Mouse (Mus musculus) kidney, postnatal 0 days (tissue): Measurements from ENCODE around the gene Cxadr. TPM values are rescaled to one million over a fixed set of nuclear protein-coding genes. Genes with fewer than 3 reads are reported as not detected.
"Not testable (repeated sequence)": the region's sequence is repeated elsewhere in the genome, so short reads cannot be mapped to it uniquely, and the experiment has no call there.

Experiments
- ATAC-seq: fragments of 200-750 bp; cut with Nextera tagmentation; replicated peaks from 2 replicates; pipeline ENCODE4 v1.8.0; 2017; ENCODE audit warnings: low read depth, moderate number of reproducible peaks, moderate TSS enrichment, moderate library complexity; ENCODE audit not compliant: low FRiP score
- DNase-seq: peaks from one replicate; pipeline ENCODE4 v3.0.0-alpha.2; 2016; ENCODE audit warnings: low spot score
- H3K27ac ChIP-seq: fragments of 300-500 bp; sonication (generic); 2 replicates; pipeline ENCODE4 v1.5.1; 2014; ENCODE audit warnings: mild to moderate bottlenecking
- H3K27me3 ChIP-seq: fragments of 300-500 bp; sonication (generic); 2 replicates; pipeline ENCODE4 v1.6.1; 2014; ENCODE audit warnings: low read length, mixed read lengths; ENCODE audit not compliant: insufficient read depth
- H3K36me3 ChIP-seq: fragments of 300-500 bp; sonication (generic); 2 replicates; pipeline ENCODE4 v1.6.1; 2014; ENCODE audit warnings: low read length, mixed read lengths; ENCODE audit not compliant: insufficient read depth
- H3K4me1 ChIP-seq: fragments of 300-500 bp; sonication (generic); replicated peaks from 2 replicates; pipeline ENCODE4 v1.6.1; 2014; ENCODE audit warnings: antibody characterized with exemption, low read length, mixed read lengths; ENCODE audit not compliant: insufficient read depth
- H3K4me2 ChIP-seq: fragments of 300-500 bp; sonication (generic); 2 replicates; pipeline ENCODE4 v1.6.1; 2014; ENCODE audit warnings: mild to moderate bottlenecking, low read length, moderate library complexity, mixed read lengths
- H3K4me3 ChIP-seq: fragments of 300-500 bp; sonication (generic); replicated peaks from 2 replicates; pipeline ENCODE4 v1.5.1; 2014; ENCODE audit warnings: low read depth, low read length
- H3K9ac ChIP-seq: fragments of 300-500 bp; sonication (generic); 2 replicates; pipeline ENCODE4 v1.6.1; 2014; ENCODE audit warnings: low read depth, low read length
- H3K9me3 ChIP-seq: fragments of 300-500 bp; sonication (generic); replicated peaks from 2 replicates; pipeline ENCODE4 v1.6.1; 2016; ENCODE audit warnings: low read length, inconsistent platforms, mixed read lengths
- CTCF ChIP-seq: IDR thresholded peaks from 2 replicates; pipeline ENCODE4 v1.5.1; 2016; ENCODE audit warnings: antibody characterized with exemption, low read depth, mild to moderate bottlenecking, moderate library complexity
- WGBS: fragments of 180-500 bp; shearing (Covaris S2); extraction: QIAGEN DNeasy Blood & Tissue Kit; methylation state at CpG from one replicate; pipeline ENCODE4 v1.1.7; 2014; 5-methylcytosine and 5-hydroxymethylcytosine counted together
- polyA plus RNA-seq: library from polyadenylated mRNA; unstranded; fragments of >200 nt; fragmentation: Nextera tagmentation; extraction: Ambion mirVana; gene quantifications from 2 replicates; pipeline ENCODE4 v1.2.1, GENCODE M21; 2015

Cxadr gene
- polyA plus RNA-seq, 1 experiment from 2014 or later: 33.2 TPM

GRCm38 (mm10) chr16:78343792-78344191, 42.5 kb downstream of the Cxadr start:
- H3K27ac ChIP-seq: no peak overlapping the region
- no peak for ATAC-seq
- H3K9me3 ChIP-seq: no peaks in the 10 kb centered on the region
- H3K4me2 ChIP-seq: no peak overlapping the region
- no peak overlapping the region for H3K9ac ChIP-seq
- no peaks in the 10 kb centered on the region for H3K27me3 ChIP-seq
- TF ChIP-seq CTCF: no peak
- no peaks in the 10 kb centered on the region for H3K36me3 ChIP-seq
- DNase-seq: peak; percentile 81
- 42% methylated on average over 6 of the region's 6 CpGs for WGBS
- H3K4me3 ChIP-seq: no peak overlapping the region
- no peaks in the 10 kb centered on the region for H3K4me1 ChIP-seq

GRCm38 (mm10) chr16:78346662-78347327, 45.5 kb downstream of the Cxadr start:
- no peaks in the 10 kb centered on the region for H3K27me3 ChIP-seq
- H3K36me3 ChIP-seq: 0 out of 2 replicates have a peak, but pooled peaks cover 5% of the 10 kb centered on the region
- H3K4me2 ChIP-seq: no peak overlapping the region
- H3K4me1 ChIP-seq: no peaks in the 10 kb centered on the region
- DNase-seq (peak; percentile 68), ATAC-seq (peak; percentile 75)
- no peak overlapping the region for H3K27ac ChIP-seq
- 57% methylated on average over 2 of the region's 2 CpGs for WGBS
- no peak overlapping the region for H3K4me3 ChIP-seq
- peak; percentile 56 for TF ChIP-seq CTCF
- no peaks in the 10 kb centered on the region for H3K9me3 ChIP-seq
- H3K9ac ChIP-seq: no peak overlapping the region

- Histone ChIP-seq H3K4me3 (no peak overlapping the region), H3K9me3 (no peaks in the 10 kb centered on the region), H3K36me3 (0 out of 2 replicates have a peak, but pooled peaks cover 5% of the 10 kb centered on the region), H3K4me2 (no peak overlapping the region), H3K9ac (no peak overlapping the region), H3K4me1 (no peaks in the 10 kb centered on the region), H3K27me3 (no peaks in the 10 kb centered on the region), H3K27ac (no peak overlapping the region)
- no peak for TF ChIP-seq CTCF
- peak; percentile 43; the same call in 1 of the 2 replicates for ATAC-seq
- WGBS: 73% methylated on average over 13 of the region's 13 CpGs
- no peak for DNase-seq
These were observed 46.1 kb downstream of the Cxadr start for GRCm38 (mm10) chr16:78347328-78347926.

DNA sequence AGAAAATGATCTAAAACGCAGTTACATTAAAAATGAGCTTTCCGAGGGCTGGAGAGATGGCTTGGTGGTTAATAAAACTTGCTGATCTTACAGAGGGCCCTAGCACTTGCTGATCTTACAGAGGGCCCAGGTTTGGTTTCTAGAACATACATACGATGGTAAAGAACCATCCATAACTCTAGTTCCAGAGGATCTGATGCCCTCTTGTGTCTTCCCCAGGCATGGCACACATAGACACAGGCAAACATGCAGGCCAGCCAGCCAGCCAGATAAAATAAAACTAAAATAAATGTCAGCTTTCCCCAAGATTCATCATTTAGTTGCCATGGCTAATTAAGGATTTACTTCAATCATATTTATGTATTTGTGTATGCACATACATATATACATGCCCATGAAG, 56.5 kb downstream of the Cxadr start:
- Histone ChIP-seq H3K4me1 (no peaks in the 10 kb centered on the region), H3K36me3 (peaks cover 12% of the 10 kb centered on the region), H3K4me3 (no peak overlapping the region), H3K27ac (no peak overlapping the region), H3K9me3 (no peaks in the 10 kb centered on the region), H3K27me3 (no peaks in the 10 kb centered on the region), H3K9ac (no peak overlapping the region), H3K4me2 (no peak overlapping the region)
- WGBS: 94% methylated on average over 3 of the region's 3 CpGs
- DNase-seq (no peak), ATAC-seq (no peak)
- TF ChIP-seq CTCF: peak; percentile 56

DNA sequence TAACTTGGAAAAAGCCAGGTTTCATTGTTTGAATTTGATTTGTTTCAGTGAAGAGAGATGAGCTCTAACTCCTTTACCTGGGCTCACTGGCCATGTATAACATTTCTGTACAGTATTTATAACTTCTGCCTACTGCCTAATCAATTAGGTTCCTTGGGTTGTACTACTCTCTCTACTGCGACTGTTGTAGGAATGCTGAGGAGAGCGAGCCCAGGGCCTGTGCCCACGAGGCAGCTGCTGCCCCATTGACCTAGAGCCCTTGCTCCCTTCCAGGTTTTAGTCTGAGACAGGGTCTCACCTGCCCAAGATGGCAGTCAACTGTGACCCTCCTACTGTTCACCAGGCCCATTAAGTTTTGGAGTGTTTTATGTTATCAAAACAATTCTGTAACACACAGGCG, 60.2 kb downstream of the Cxadr start:
- no peak for ATAC-seq
- Histone ChIP-seq H3K9me3 (no peaks in the 10 kb centered on the region), H3K4me1 (no peaks in the 10 kb centered on the region), H3K4me2 (no peak overlapping the region), H3K27me3 (no peaks in the 10 kb centered on the region), H3K9ac (no peak overlapping the region), H3K4me3 (no peak overlapping the region), H3K27ac (no peak overlapping the region), H3K36me3 (peaks cover 23% of the 10 kb centered on the region)
- WGBS: 47% methylated on average over 4 of the region's 4 CpGs
- DNase-seq: no peak
- no peak for TF ChIP-seq CTCF

DNA sequence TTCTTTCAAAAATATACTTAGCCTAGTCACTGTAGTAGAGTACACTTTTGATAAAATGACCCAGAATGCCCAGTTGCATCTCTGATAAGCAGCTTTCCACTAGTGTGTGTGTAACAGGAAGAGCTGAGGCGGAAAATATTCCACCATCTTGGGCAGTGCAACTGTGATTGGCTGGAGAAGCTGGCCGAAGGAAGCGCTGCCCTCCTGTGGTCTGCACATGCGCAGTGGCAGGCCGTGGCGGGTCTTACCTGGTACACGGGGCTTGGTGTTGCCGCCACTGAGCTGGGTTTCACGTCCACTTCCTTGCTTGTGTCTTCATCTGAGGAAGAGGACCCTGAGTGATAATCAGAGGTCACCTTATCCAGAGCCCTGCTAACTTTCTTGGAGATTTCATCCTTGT, 63.3 kb downstream of the Cxadr start:
- peaks cover 27% of the 10 kb centered on the region; the same call in 1 of the 2 replicates for H3K36me3 ChIP-seq
- H3K27ac ChIP-seq, H3K27me3 ChIP-seq, H3K9ac ChIP-seq, H3K4me1 ChIP-seq, H3K4me3 ChIP-seq, ATAC-seq, DNase-seq, H3K9me3 ChIP-seq, H3K4me2 ChIP-seq: not testable (repeated sequence)
- 96% methylated on average over 8 of the region's 9 CpGs for WGBS
